Mouse (Mus musculus) liver, embryonic 11.5 days (tissue): ENCODE measurements at regions not wholly inside any gene's neighbourhood (a gene's known extent, or its start where the extent isn't known, plus 50 kb on each side); places are given as distances from the start of the nearest gene placed in this dataset.

ENCODE experiments used
- ATAC-seq: fragments of 200-750 bp; cut with Nextera tagmentation; replicated peaks from 2 replicates; pipeline ENCODE4 v1.8.0; 2017; ENCODE audit warnings: moderate number of reproducible peaks, mild to moderate bottlenecking, moderate TSS enrichment, moderate library complexity; ENCODE audit not compliant: low FRiP score
- DNase-seq: peaks from one replicate; pipeline ENCODE4 v3.0.0-alpha.2; 2017; ENCODE audit warnings: low spot score
- H3K27ac ChIP-seq: fragments of 300-500 bp; sonication (generic); 2 replicates; pipeline ENCODE4 v1.5.1; 2014; ENCODE audit warnings: mild to moderate bottlenecking, low read depth, low read length, control low read depth
- H3K27me3 ChIP-seq: fragments of 300-500 bp; sonication (generic); replicated peaks from 2 replicates; pipeline ENCODE4 v1.6.1; 2014; ENCODE audit warnings: low read length, mixed read lengths; ENCODE audit not compliant: control insufficient read depth, insufficient read depth
- H3K36me3 ChIP-seq: fragments of 300-500 bp; sonication (generic); 2 replicates; pipeline ENCODE4 v1.6.1; 2014; ENCODE audit warnings: mild to moderate bottlenecking, low read length, moderate library complexity, mixed read lengths; ENCODE audit not compliant: control insufficient read depth, insufficient read depth
- H3K4me1 ChIP-seq: fragments of 300-500 bp; sonication (generic); replicated peaks from 2 replicates; pipeline ENCODE4 v1.6.1; 2014; ENCODE audit warnings: low read length, mixed read lengths; ENCODE audit not compliant: control insufficient read depth, insufficient read depth
- H3K4me2 ChIP-seq: fragments of 300-500 bp; sonication (generic); 2 replicates; pipeline ENCODE4 v1.6.1; 2014; ENCODE audit warnings: mild to moderate bottlenecking, control low read depth, moderate library complexity
- H3K4me3 ChIP-seq: fragments of 300-500 bp; sonication (generic); 2 replicates; pipeline ENCODE4 v1.5.1; 2014; ENCODE audit warnings: low read depth, low read length, control low read depth
- H3K9ac ChIP-seq: fragments of 300-500 bp; sonication (generic); 2 replicates; pipeline ENCODE4 v1.6.1; 2014; ENCODE audit warnings: low read depth, low read length, control low read depth
- H3K9me3 ChIP-seq: fragments of 300-500 bp; sonication (generic); 2 replicates; pipeline ENCODE4 v1.6.1; 2016; ENCODE audit warnings: low read length, inconsistent platforms, mixed read lengths; ENCODE audit not compliant: control insufficient read depth
- WGBS: fragments of 180-500 bp; shearing (Covaris S2); extraction: QIAGEN DNeasy Blood & Tissue Kit; methylation state at CpG from one replicate; pipeline ENCODE4 v1.1.7; 2014; 5-methylcytosine and 5-hydroxymethylcytosine counted together

- Histone ChIP-seq H3K27me3 (peaks cover 3% of the 10 kb centered on the region; the same call in 1 of the 2 replicates), H3K4me3 (no peak overlapping the region), H3K4me1 (no peaks in the 10 kb centered on the region), H3K9ac (no peak overlapping the region), H3K36me3 (no peaks in the 10 kb centered on the region), H3K27ac (no peak overlapping the region), H3K4me2 (no peak overlapping the region), H3K9me3 (no peaks in the 10 kb centered on the region)
- ATAC-seq, result no peak
- 60% methylated on average over 5 of the region's 5 CpGs for WGBS
- no peak for DNase-seq
Observed at GRCm38 (mm10) chr7:117285985-117286384, 94.8 kb upstream of the Xylt1 start.

- no peak overlapping the region for H3K4me2 ChIP-seq
- no peaks in the 10 kb centered on the region for H3K36me3 ChIP-seq
- H3K9ac ChIP-seq, result no peak overlapping the region
- H3K4me1 ChIP-seq, result no peaks in the 10 kb centered on the region
- WGBS, result 43% methylated on average over 2 of the region's 2 CpGs
- H3K9me3 ChIP-seq, result no peaks in the 10 kb centered on the region
- ATAC-seq (no peak), DNase-seq (no peak)
- no peak overlapping the region for H3K4me3 ChIP-seq
- H3K27ac ChIP-seq, result no peak overlapping the region
- no peaks in the 10 kb centered on the region for H3K27me3 ChIP-seq
Observed at GRCm38 (mm10) chr7:117303705-117304104, 77.1 kb upstream of the Xylt1 start.

- no peak for DNase-seq
- H3K4me2 ChIP-seq, result no peak overlapping the region
- no peak overlapping the region for H3K9ac ChIP-seq
- no peaks in the 10 kb centered on the region for H3K4me1 ChIP-seq
- WGBS, result 81% methylated on average over 2 of the region's 2 CpGs
- ATAC-seq, result no peak
- no peak overlapping the region for H3K4me3 ChIP-seq
- H3K27me3 ChIP-seq, result no peaks in the 10 kb centered on the region
- no peak overlapping the region for H3K27ac ChIP-seq
- H3K9me3 ChIP-seq, result no peaks in the 10 kb centered on the region
- no peaks in the 10 kb centered on the region for H3K36me3 ChIP-seq
Observed at GRCm38 (mm10) chr7:117310586-117311200, 70.1 kb upstream of the Xylt1 start.

- WGBS, result 68% methylated on average over 4 of the region's 4 CpGs
- no peaks in the 10 kb centered on the region for H3K27me3 ChIP-seq
- DNase-seq (no peak), ATAC-seq (no peak)
- no peak overlapping the region for H3K4me3 ChIP-seq
- no peaks in the 10 kb centered on the region for H3K4me1 ChIP-seq
- H3K9me3 ChIP-seq, result no peaks in the 10 kb centered on the region
- H3K36me3 ChIP-seq, result no peaks in the 10 kb centered on the region
- no peak overlapping the region for H3K27ac ChIP-seq
- H3K4me2 ChIP-seq, result no peak overlapping the region
- no peak overlapping the region for H3K9ac ChIP-seq
Observed at GRCm38 (mm10) chr7:117311316-117311715, 69.5 kb upstream of the Xylt1 start.

GRCm38 (mm10) chr7:117316126-117316805, 64.5 kb upstream of the Xylt1 start:
- Histone ChIP-seq H3K27me3 (no peaks in the 10 kb centered on the region), H3K4me3 (no peak overlapping the region), H3K4me2 (no peak overlapping the region), H3K27ac (no peak overlapping the region), H3K36me3 (no peaks in the 10 kb centered on the region), H3K9ac (no peak overlapping the region), H3K9me3 (no peaks in the 10 kb centered on the region), H3K4me1 (no peaks in the 10 kb centered on the region)
- 74% methylated on average over 5 of the region's 5 CpGs for WGBS
- DNase-seq (no peak), ATAC-seq (no peak)

GRCm38 (mm10) chr7:117317362-117317761, 63.4 kb upstream of the Xylt1 start:
- WGBS, result 65% methylated on average over 2 of the region's 2 CpGs
- no peak for ATAC-seq

GRCm38 (mm10) chr7:117320552-117320951, 60.2 kb upstream of the Xylt1 start:
- H3K27me3 ChIP-seq, result no peaks in the 10 kb centered on the region
- H3K4me3 ChIP-seq, result no peak overlapping the region
- no peak overlapping the region for H3K27ac ChIP-seq
- 40% methylated on average over 6 of the region's 6 CpGs for WGBS
- H3K4me1 ChIP-seq, result no peaks in the 10 kb centered on the region
- H3K36me3 ChIP-seq, result no peaks in the 10 kb centered on the region
- DNase-seq (no peak), ATAC-seq (no peak)
- no peaks in the 10 kb centered on the region for H3K9me3 ChIP-seq
- H3K4me2 ChIP-seq, result no peak overlapping the region
- H3K9ac ChIP-seq, result no peak overlapping the region

More at GRCm38 (mm10) chr7:117317362-117317761, 63.4 kb upstream of the Xylt1 start:
- no peak overlapping the region for H3K9ac ChIP-seq
- no peaks in the 10 kb centered on the region for H3K27me3 ChIP-seq
- no peak for DNase-seq
- no peaks in the 10 kb centered on the region for H3K4me1 ChIP-seq
- no peak overlapping the region for H3K27ac ChIP-seq
- H3K4me2 ChIP-seq, result no peak overlapping the region
- H3K9me3 ChIP-seq, result no peaks in the 10 kb centered on the region
- H3K4me3 ChIP-seq, result no peak overlapping the region
- no peaks in the 10 kb centered on the region for H3K36me3 ChIP-seq
